Mouse (Mus musculus): Measurements from ENCODE around the gene Fam171a1. TPM values are rescaled to one million over a fixed set of nuclear protein-coding genes. Genes with fewer than 3 reads are reported as not detected.
"Not testable (repeated sequence)": the region's sequence is repeated elsewhere in the genome, so short reads cannot be mapped to it uniquely, and the experiment has no call there.

Fam171a1 gene
- polyA plus RNA-seq, 1 experiment from 2014 or later: 32.6 TPM

DNA sequence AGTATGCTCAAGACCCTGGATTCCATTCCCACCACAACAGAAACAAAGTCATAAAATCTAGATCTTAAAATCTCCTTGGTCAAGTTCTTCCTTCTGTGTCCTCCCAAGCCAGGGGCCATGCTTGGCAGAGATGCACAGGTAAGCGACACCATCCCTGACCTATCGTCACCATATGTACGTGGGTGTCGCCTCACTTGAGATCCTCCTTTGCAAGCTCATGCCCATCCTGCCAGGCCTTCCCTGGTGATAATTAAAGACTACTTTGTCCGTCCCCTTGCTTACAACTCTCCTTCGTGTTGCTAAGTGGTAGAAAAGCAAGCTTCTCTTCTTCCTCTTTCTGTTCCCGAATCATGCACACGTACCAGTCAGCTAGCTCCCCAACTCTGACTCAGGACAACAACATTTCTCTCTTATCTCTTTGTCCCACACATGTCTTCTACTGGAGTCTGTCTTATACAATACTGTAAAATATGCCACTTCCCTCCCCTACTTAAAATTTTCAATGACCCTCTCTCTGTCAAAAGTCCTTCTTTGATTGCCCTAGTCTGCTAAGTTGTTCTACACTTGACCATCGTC is 49.6 kb downstream of the Fam171a1 start:
- WGBS: 94% methylated on average over 9 of the region's 9 CpGs
- Histone ChIP-seq H3K36me3 (replicated peaks) (no peaks in the 10 kb centered on the region), H3K4me1 (peaks cover 4% of the 10 kb centered on the region; the same call in 1 of the 2 replicates), H3K4me3 (no peak overlapping the region), H3K27me3 (ENCODE audit: poor library complexity, severe bottlenecking) (no peaks in the 10 kb centered on the region), H3K27ac (no peak overlapping the region), H3K9me3 (no peaks in the 10 kb centered on the region)
- no peak for DNase-seq (ENCODE audit: extremely low spot score, low spot score)

DNA sequence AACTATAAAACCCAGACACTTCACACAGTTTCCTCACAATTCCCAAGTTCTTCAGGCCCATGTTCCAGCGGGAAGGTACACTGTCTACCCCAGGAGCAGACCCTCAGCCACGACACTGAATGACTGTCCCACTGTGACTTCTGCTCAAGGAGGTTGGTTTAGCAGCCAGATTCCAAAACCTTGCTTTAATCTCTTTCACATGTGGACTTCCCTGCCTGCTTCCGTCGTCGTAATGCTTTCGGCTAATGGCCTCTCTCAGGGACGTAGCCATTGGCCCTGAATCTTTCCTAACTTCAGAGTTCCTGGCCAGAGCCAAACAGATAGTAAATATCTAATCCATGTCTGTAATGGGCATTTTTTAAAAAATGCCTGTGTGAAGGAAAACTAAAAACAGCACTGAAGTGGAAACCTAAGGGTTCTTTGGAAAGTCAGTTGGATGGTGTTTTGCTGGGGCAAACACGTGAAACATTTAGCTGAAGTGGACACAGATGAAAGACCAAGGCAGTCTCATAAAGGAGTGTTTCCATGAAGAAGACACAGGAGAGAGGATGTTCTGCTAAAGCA is 51.1 kb downstream of the Fam171a1 start:
- Histone ChIP-seq H3K9me3 (no peaks in the 10 kb centered on the region), H3K27ac (no peak overlapping the region), H3K27me3 (ENCODE audit: poor library complexity, severe bottlenecking) (no peaks in the 10 kb centered on the region), H3K4me3 (no peak overlapping the region), H3K4me1 (peaks cover 4% of the 10 kb centered on the region; the same call in 1 of the 2 replicates), H3K36me3 (replicated peaks) (no peaks in the 10 kb centered on the region)
- 88% methylated on average over 8 of the region's 8 CpGs for WGBS
- DNase-seq (ENCODE audit: extremely low spot score, low spot score): no peak

- H3K27ac ChIP-seq: no peak overlapping the region
- no peaks in the 10 kb centered on the region for H3K9me3 ChIP-seq
- no peaks in the 10 kb centered on the region for H3K36me3 ChIP-seq (replicated peaks)
- DNase-seq (ENCODE audit: extremely low spot score, low spot score): no peak
- no peaks in the 10 kb centered on the region for H3K27me3 ChIP-seq (ENCODE audit: poor library complexity, severe bottlenecking)
- 86% methylated on average over 7 of the region's 7 CpGs for WGBS
- peaks cover 4% of the 10 kb centered on the region; the same call in 1 of the 2 replicates for H3K4me1 ChIP-seq
- H3K4me3 ChIP-seq: no peak overlapping the region
Measured at GRCm38 (mm10) chr2:3165890-3166605, 52.0 kb downstream of the Fam171a1 start.

- no peak overlapping the region for H3K27ac ChIP-seq
- H3K36me3 ChIP-seq (replicated peaks): no peaks in the 10 kb centered on the region
- 90% methylated on average over 14 of the region's 14 CpGs for WGBS
- no peaks in the 10 kb centered on the region for H3K27me3 ChIP-seq (ENCODE audit: poor library complexity, severe bottlenecking)
- H3K4me3 ChIP-seq: no peak overlapping the region
- DNase-seq (ENCODE audit: extremely low spot score, low spot score): no peak
- H3K4me1 ChIP-seq: peaks cover 4% of the 10 kb centered on the region; the same call in 1 of the 2 replicates
- H3K9me3 ChIP-seq: no peaks in the 10 kb centered on the region
Measured at GRCm38 (mm10) chr2:3168719-3169402, 54.8 kb downstream of the Fam171a1 start.

- no peak for DNase-seq (ENCODE audit: extremely low spot score, low spot score)
- Histone ChIP-seq H3K4me1 (peaks cover 4% of the 10 kb centered on the region; the same call in 1 of the 2 replicates), H3K9me3 (no peaks in the 10 kb centered on the region), H3K27ac (no peak overlapping the region), H3K36me3 (replicated peaks) (no peaks in the 10 kb centered on the region), H3K4me3 (no peak overlapping the region), H3K27me3 (ENCODE audit: poor library complexity, severe bottlenecking) (no peaks in the 10 kb centered on the region)
- WGBS: 95% methylated on average over 3 of the region's 3 CpGs
Measured at GRCm38 (mm10) chr2:3169403-3169747, 55.4 kb downstream of the Fam171a1 start.

DNA sequence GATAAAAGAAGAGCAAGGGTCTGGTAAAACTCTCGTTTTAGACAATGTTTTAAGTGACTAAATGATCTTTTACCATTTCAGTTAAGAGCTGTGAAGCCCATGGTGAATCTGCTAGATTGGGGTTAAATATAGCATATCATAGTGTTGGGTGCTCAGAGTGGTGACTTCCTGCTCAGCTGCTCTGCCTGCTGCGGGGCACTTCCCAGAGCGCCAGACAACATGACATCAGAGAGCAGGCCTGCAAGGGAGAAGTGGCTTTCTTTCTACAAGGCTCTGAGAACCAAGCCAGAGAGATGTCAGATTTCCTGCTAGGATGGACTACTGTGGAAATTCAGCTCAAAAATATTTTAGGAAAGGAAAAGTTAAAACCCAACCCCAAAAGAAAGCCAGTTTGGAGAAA is 57.8 kb downstream of the Fam171a1 start:
- Histone ChIP-seq H3K4me3 (no peak overlapping the region), H3K27me3 (ENCODE audit: poor library complexity, severe bottlenecking) (no peaks in the 10 kb centered on the region), H3K4me1 (no peaks in the 10 kb centered on the region), H3K27ac (no peak overlapping the region), H3K9me3 (no peaks in the 10 kb centered on the region), H3K36me3 (replicated peaks) (no peaks in the 10 kb centered on the region)
- WGBS: 77% methylated on average over 3 of the region's 3 CpGs
- no peak for DNase-seq (ENCODE audit: extremely low spot score, low spot score)

GRCm38 (mm10) chr2:3172656-3173055 is 58.6 kb downstream of the Fam171a1 start:
- Histone ChIP-seq H3K27me3 (ENCODE audit: poor library complexity, severe bottlenecking) (no peaks in the 10 kb centered on the region), H3K9me3 (no peaks in the 10 kb centered on the region), H3K36me3 (replicated peaks) (no peaks in the 10 kb centered on the region), H3K4me3 (no peak overlapping the region), H3K27ac (no peak overlapping the region), H3K4me1 (no peaks in the 10 kb centered on the region)
- DNase-seq (ENCODE audit: extremely low spot score, low spot score): no peak
- WGBS: 87% methylated on average over 3 of the region's 3 CpGs

DNA sequence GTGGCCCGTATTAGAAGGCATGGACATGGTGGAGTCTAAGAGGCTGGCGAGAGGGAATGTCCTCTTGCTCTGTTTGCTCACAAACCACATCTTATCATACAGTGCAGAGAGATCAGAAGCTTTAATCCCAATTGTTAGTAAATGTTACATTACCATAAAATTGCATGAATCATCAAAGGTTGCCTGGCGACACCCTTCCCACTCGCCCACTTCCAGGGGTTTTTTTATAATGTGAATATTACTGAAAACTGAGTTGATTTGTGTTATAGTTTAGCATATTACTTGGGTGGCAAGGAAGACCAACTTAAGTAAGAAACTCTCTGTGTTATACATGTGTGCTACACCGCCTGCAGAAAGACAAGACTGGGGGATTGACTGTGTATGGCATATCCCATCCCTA is 60.9 kb downstream of the Fam171a1 start:
- H3K9me3 ChIP-seq: no peaks in the 10 kb centered on the region
- no peaks in the 10 kb centered on the region for H3K27me3 ChIP-seq (ENCODE audit: poor library complexity, severe bottlenecking)
- H3K27ac ChIP-seq: no peak overlapping the region
- H3K36me3 ChIP-seq (replicated peaks): peaks cover 18% of the 10 kb centered on the region
- 97% methylated on average over 5 of the region's 5 CpGs for WGBS
- DNase-seq (ENCODE audit: extremely low spot score, low spot score): no peak
- H3K4me1 ChIP-seq: peaks cover 7% of the 10 kb centered on the region
- no peak overlapping the region for H3K4me3 ChIP-seq

DNA sequence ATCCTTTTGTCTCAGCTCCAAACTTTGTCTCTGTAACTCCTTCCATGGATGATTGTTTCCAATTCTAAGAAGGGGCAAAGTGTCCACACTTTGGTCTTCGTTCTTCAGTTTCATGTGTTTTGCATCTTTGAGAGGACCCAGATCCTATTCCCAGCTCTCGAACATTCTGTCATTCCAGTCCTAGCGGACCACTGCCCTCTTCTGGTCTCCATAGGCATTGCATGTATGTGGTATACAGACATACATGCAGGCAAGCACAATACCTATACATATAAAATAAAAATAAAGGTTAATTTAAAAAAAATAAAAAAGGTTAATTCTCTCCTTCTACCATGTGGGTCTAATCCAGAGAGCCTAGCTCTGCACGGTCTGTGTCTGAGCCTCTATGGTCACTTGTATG is 62.0 kb downstream of the Fam171a1 start:
- H3K4me3 ChIP-seq; H3K27me3 ChIP-seq (ENCODE audit: poor library complexity, severe bottlenecking); H3K27ac ChIP-seq; H3K9me3 ChIP-seq; DNase-seq (ENCODE audit: extremely low spot score, low spot score); H3K4me1 ChIP-seq: not testable (repeated sequence)
- H3K36me3 ChIP-seq (replicated peaks): peaks cover 25% of the 10 kb centered on the region
- 91% methylated on average over 4 of the region's 4 CpGs for WGBS

DNA sequence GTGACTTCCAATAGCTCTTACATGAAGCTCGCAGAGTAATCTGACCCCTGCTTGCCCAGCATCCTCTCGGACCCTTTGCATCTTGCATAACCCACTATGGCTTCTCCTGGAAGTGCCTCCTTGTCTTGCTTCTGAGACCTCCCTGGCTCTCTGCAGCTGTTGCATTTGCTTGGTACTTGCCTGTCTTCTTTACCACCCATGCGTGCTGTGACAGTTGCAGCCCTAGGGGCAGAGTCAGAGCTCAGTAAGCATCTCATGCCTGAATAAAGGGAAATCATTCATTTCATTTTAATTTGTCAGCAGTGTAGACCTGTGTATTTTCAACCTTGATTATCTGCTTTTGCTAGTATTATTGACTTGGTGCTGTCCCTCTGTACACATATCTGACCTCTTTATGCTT is 62.7 kb downstream of the Fam171a1 start:
- no peak for DNase-seq (ENCODE audit: extremely low spot score, low spot score)
- H3K27ac ChIP-seq: no peak overlapping the region
- H3K27me3 ChIP-seq (ENCODE audit: poor library complexity, severe bottlenecking): no peaks in the 10 kb centered on the region
- no peaks in the 10 kb centered on the region for H3K9me3 ChIP-seq
- whole genome bisulfite sequencing: 90% methylated on average over 3 of the region's 3 CpGs
- no peak overlapping the region for H3K4me3 ChIP-seq
- H3K36me3 ChIP-seq (replicated peaks): peaks cover 25% of the 10 kb centered on the region
- H3K4me1 ChIP-seq: peaks cover 10% of the 10 kb centered on the region

DNA sequence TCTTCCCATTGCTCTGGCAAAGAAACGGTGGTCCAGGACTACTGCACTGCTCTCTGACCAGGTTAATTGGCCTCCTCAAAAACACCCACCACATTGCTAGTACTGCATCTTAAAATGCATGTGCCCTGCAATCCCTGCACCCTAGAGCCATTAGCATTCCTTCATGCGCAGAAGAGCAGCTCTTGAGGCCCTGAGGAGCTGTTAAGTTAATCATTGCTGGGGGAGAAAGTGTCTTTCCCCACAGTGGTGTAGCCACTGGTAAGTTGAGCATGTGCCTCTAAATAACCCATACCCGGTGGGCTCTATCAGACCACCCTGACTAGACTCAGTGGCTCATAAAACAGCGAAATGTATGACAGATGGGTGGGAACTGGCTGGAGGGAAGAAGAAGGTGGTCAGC is 66.5 kb downstream of the Fam171a1 start:
- no peak for DNase-seq (ENCODE audit: extremely low spot score, low spot score)
- Histone ChIP-seq H3K9me3 (no peaks in the 10 kb centered on the region), H3K4me3 (no peak overlapping the region), H3K27me3 (ENCODE audit: poor library complexity, severe bottlenecking) (no peaks in the 10 kb centered on the region), H3K4me1 (peaks cover 10% of the 10 kb centered on the region), H3K36me3 (replicated peaks) (peaks cover 30% of the 10 kb centered on the region), H3K27ac (no peak overlapping the region)
- WGBS: 87% methylated on average over 4 of the region's 4 CpGs

GRCm38 (mm10) chr2:3183656-3184055 is 69.6 kb downstream of the Fam171a1 start:
- Histone ChIP-seq H3K4me3 (no peak overlapping the region), H3K36me3 (replicated peaks) (peaks cover 42% of the 10 kb centered on the region), H3K9me3 (no peaks in the 10 kb centered on the region), H3K4me1 (peaks cover 10% of the 10 kb centered on the region), H3K27me3 (ENCODE audit: poor library complexity, severe bottlenecking) (no peaks in the 10 kb centered on the region), H3K27ac (no peak overlapping the region)
- WGBS: 91% methylated on average over 5 of the region's 5 CpGs
- no peak for DNase-seq (ENCODE audit: extremely low spot score, low spot score)

DNA sequence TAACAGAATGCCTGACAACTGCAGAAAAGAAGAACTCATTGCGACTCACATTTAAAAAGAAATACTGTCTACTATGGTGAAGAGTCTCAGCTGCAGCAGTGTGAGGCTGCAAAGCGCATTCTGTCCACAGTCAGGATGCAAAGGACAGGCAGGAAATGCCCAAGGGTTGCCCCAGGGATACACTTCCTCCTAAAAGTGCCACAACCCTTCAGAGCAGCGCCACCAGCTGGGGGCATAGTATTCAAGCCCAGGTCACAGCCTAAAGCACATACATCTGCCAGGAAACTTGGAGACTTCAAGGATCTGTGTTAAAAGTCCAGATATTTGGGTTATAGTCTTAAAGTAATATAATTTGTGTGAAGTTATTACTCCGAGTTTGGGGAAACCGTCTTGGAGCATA is 71.3 kb downstream of the Fam171a1 start:
- Histone ChIP-seq H3K27ac (no peak overlapping the region), H3K36me3 (replicated peaks) (peaks cover 33% of the 10 kb centered on the region), H3K9me3 (no peaks in the 10 kb centered on the region), H3K27me3 (ENCODE audit: poor library complexity, severe bottlenecking) (no peaks in the 10 kb centered on the region), H3K4me1 (no peaks in the 10 kb centered on the region), H3K4me3 (no peak overlapping the region)
- 88% methylated on average over 5 of the region's 5 CpGs for WGBS
- DNase-seq (ENCODE audit: extremely low spot score, low spot score): no peak

Data from forebrain, embryonic 10.5 days (tissue).